Mouse (Mus musculus): ENCODE data around the gene Mapk1.

Mapk1 gene

GRCm38 (mm10) chr16:17010036-17010435, 26.9 kb downstream of the Mapk1 start:
- in situ Hi-C loops (cut with MboI; ENCODE audit: low pct_unique_long_range_greater_than_20kb in 1 of 2, low sequenced_read_pairs in 2 of 2, unreplicated experiment in 1 of 2): no loop called here

- in situ Hi-C loops (cut with MboI; ENCODE audit: low pct_unique_long_range_greater_than_20kb in 1 of 2, low sequenced_read_pairs in 2 of 2, unreplicated experiment in 1 of 2): no loop called here
Observed at GRCm38 (mm10) chr16:17012583-17012982, 29.4 kb downstream of the Mapk1 start.

GRCm38 (mm10) chr16:17015111-17015852, 32.1 kb downstream of the Mapk1 start:
- in situ Hi-C loops (cut with MboI; ENCODE audit: low pct_unique_long_range_greater_than_20kb in 1 of 2, low sequenced_read_pairs in 2 of 2, unreplicated experiment in 1 of 2): no loop called here

- in situ Hi-C loops (cut with MboI; ENCODE audit: low pct_unique_long_range_greater_than_20kb in 1 of 2, low sequenced_read_pairs in 2 of 2, unreplicated experiment in 1 of 2): no loop called here
Observed at GRCm38 (mm10) chr16:17015853-17016230, 32.7 kb downstream of the Mapk1 start.

- in situ Hi-C loops (cut with MboI; ENCODE audit: low pct_unique_long_range_greater_than_20kb in 1 of 2, low sequenced_read_pairs in 2 of 2, unreplicated experiment in 1 of 2): no loop called here
Observed at GRCm38 (mm10) chr16:17018071-17018470, 34.9 kb downstream of the Mapk1 start.

- in situ Hi-C loops (cut with MboI; ENCODE audit: low pct_unique_long_range_greater_than_20kb in 1 of 2, low sequenced_read_pairs in 2 of 2, unreplicated experiment in 1 of 2): no loop called here
Observed at GRCm38 (mm10) chr16:17024469-17025148, 41.4 kb downstream of the Mapk1 start.

- in situ Hi-C loops (cut with MboI; ENCODE audit: low pct_unique_long_range_greater_than_20kb in 1 of 2, low sequenced_read_pairs in 2 of 2, unreplicated experiment in 1 of 2): no loop called here
Observed at GRCm38 (mm10) chr16:17029971-17030695, 47.0 kb downstream of the Mapk1 start.

GRCm38 (mm10) chr16:17033754-17034153, 50.6 kb downstream of the Mapk1 start:
- in situ Hi-C loops (cut with MboI; ENCODE audit: low pct_unique_long_range_greater_than_20kb in 1 of 2, low sequenced_read_pairs in 2 of 2, unreplicated experiment in 1 of 2): no loop called here

GRCm38 (mm10) chr16:17040716-17041115, 57.5 kb downstream of the Mapk1 start:
- in situ Hi-C loops (cut with MboI; ENCODE audit: low pct_unique_long_range_greater_than_20kb in 1 of 2, low sequenced_read_pairs in 2 of 2, unreplicated experiment in 1 of 2): no loop called here

- in situ Hi-C loops (cut with MboI; ENCODE audit: low pct_unique_long_range_greater_than_20kb in 1 of 2, low sequenced_read_pairs in 2 of 2, unreplicated experiment in 1 of 2): no loop called here
Observed at GRCm38 (mm10) chr16:17041417-17041816, 58.2 kb downstream of the Mapk1 start.

- in situ Hi-C loops (cut with MboI; ENCODE audit: low pct_unique_long_range_greater_than_20kb in 1 of 2, low sequenced_read_pairs in 2 of 2, unreplicated experiment in 1 of 2): no loop called here
Observed at GRCm38 (mm10) chr16:17044320-17044719, 61.1 kb downstream of the Mapk1 start.

GRCm38 (mm10) chr16:17045287-17045686, 62.1 kb downstream of the Mapk1 start:
- in situ Hi-C loops (cut with MboI; ENCODE audit: low pct_unique_long_range_greater_than_20kb in 1 of 2, low sequenced_read_pairs in 2 of 2, unreplicated experiment in 1 of 2): no loop called here

GRCm38 (mm10) chr16:17049886-17050285, 66.7 kb downstream of the Mapk1 start:
- in situ Hi-C loops (cut with MboI; ENCODE audit: low pct_unique_long_range_greater_than_20kb in 1 of 2, low sequenced_read_pairs in 2 of 2, unreplicated experiment in 1 of 2): no loop called here

- in situ Hi-C loops (cut with MboI; ENCODE audit: low pct_unique_long_range_greater_than_20kb in 1 of 2, low sequenced_read_pairs in 2 of 2, unreplicated experiment in 1 of 2): no loop called here
Observed at GRCm38 (mm10) chr16:17052087-17052486, 68.9 kb downstream of the Mapk1 start.

- in situ Hi-C loops (cut with MboI; ENCODE audit: low pct_unique_long_range_greater_than_20kb in 1 of 2, low sequenced_read_pairs in 2 of 2, unreplicated experiment in 1 of 2): no loop called here
Observed at GRCm38 (mm10) chr16:17053903-17054302, 70.7 kb downstream of the Mapk1 start.

GRCm38 (mm10) chr16:17055584-17055983, 72.4 kb downstream of the Mapk1 start:
- in situ Hi-C loops (cut with MboI; ENCODE audit: low pct_unique_long_range_greater_than_20kb in 1 of 2, low sequenced_read_pairs in 2 of 2, unreplicated experiment in 1 of 2): no loop called here

- in situ Hi-C loops (cut with MboI; ENCODE audit: low pct_unique_long_range_greater_than_20kb in 1 of 2, low sequenced_read_pairs in 2 of 2, unreplicated experiment in 1 of 2): no loop called here
Observed at GRCm38 (mm10) chr16:17062338-17062737, 79.2 kb downstream of the Mapk1 start.

- in situ Hi-C loops (cut with MboI; ENCODE audit: low pct_unique_long_range_greater_than_20kb in 1 of 2, low sequenced_read_pairs in 2 of 2, unreplicated experiment in 1 of 2): no loop called here
Observed at GRCm38 (mm10) chr16:17067552-17067951, 84.4 kb downstream of the Mapk1 start.

Data from mouse embryonic stem cell (cell line).